10 mouse cellular contexts compared by ENCODE assay signal in genomic region chr1:180274725-180275308, GRCm38 (mm10). TPM values are rescaled to one million over a fixed set of nuclear protein-coding genes. Genes with fewer than 3 reads are reported as not detected.
A peak's percentile ranks its signal among the peaks of the same experiment; 100 is the strongest.
DNase-seq lines count a peak whose midpoint lies in the region; ATAC-seq and TF ChIP-seq lines count a peak whose summit lies in the region.
"Had no signal": no experiment of that assay in that cellular context is flagged by ENCODE, and none has a peak within 500 bp of the region (broad histone marks: within the 10 kb centered on the region; RNA-seq: fewer than 3 reads in every experiment).

No protein-coding gene starts in this region.

- TF ChIP-seq CTCF in Patski (IDR thresholded peaks at IDR 0.05) = no peak
- TF ChIP-seq CTCF in intestine, postnatal 0 days (IDR thresholded peaks at IDR 0.05; ENCODE audit: low read depth) = no peak

- 63% methylated on average over 10 of the region's 10 CpGs for WGBS in heart, embryonic 11.5 days (ENCODE audit: insufficient replicate concordance)
- 57% methylated on average over 10 of the region's 10 CpGs for WGBS in intestine, postnatal 0 days

- H3K36me3 ChIP-seq in heart, embryonic 11.5 days (ENCODE audit: control insufficient read depth, insufficient read depth, low read length) = no peaks in the 10 kb centered on the region
- H3K36me3 ChIP-seq in intestine, postnatal 0 days (ENCODE audit: control insufficient read depth, insufficient read depth) = no peaks in the 10 kb centered on the region
- H3K36me3 ChIP-seq: liver, embryonic 15.5 days had no signal

- peaks cover 7% of the 10 kb centered on the region for H3K4me1 ChIP-seq in heart, embryonic 11.5 days (ENCODE audit: control insufficient read depth, insufficient read depth, low read length)
- peaks cover 7% of the 10 kb centered on the region; the same call in 1 of the 2 replicates for H3K4me1 ChIP-seq in intestine, postnatal 0 days (replicated peaks; ENCODE audit: control insufficient read depth, insufficient read depth, low read length)

- CTCF ChIA-PET in Patski (lab: Charles Lee) = interaction anchor here (1.3 to 1.8 kb wide), 2 partner anchors 113 to 148 kb away, joined by 3 to 7 read pairs; no protein-coding TSS in a partner anchor

- no peaks in the 10 kb centered on the region for H3K27me3 ChIP-seq in heart, embryonic 11.5 days (ENCODE audit: control insufficient read depth, insufficient read depth, low read length)
- H3K27me3 ChIP-seq in Patski = no peaks in the 10 kb centered on the region
- no peaks in the 10 kb centered on the region for H3K27me3 ChIP-seq in intestine, postnatal 0 days (replicated peaks; ENCODE audit: control insufficient read depth, insufficient read depth, low read length)
- H3K27me3 ChIP-seq: liver, embryonic 15.5 days had no signal

- POLR2A ChIA-PET in Patski (lab: Charles Lee) = interaction anchor here (0.9 to 1.3 kb wide), 2 partner anchors 30 to 56 kb away, joined by 3 read pairs; no protein-coding TSS in a partner anchor

- H3K4me2 ChIP-seq in heart, embryonic 11.5 days = no peak overlapping the region
- H3K4me2 ChIP-seq in intestine, postnatal 0 days (replicated peaks; ENCODE audit: low read depth) = no peak overlapping the region
- H3K4me2 ChIP-seq: liver, embryonic 15.5 days had no signal

- no peak overlapping the region for H3K9ac ChIP-seq in heart, embryonic 11.5 days (ENCODE audit: low read depth, low read length)
- no peak overlapping the region for H3K9ac ChIP-seq in intestine, postnatal 0 days (ENCODE audit: low read depth, low read length)
- H3K9ac ChIP-seq: liver, embryonic 15.5 days had no signal

- no peak for ATAC-seq in heart, embryonic 11.5 days (replicated peaks; ENCODE audit: insufficient number of reproducible peaks, low FRiP score, low TSS enrichment)
- ATAC-seq in Patski = peak; percentile 65
- ATAC-seq in intestine, postnatal 0 days = peak; percentile 26; the same call in 1 of the 2 replicates
- ATAC-seq: forebrain, embryonic 14.5 days had no signal

- no peak overlapping the region for H3K4me3 ChIP-seq in heart, embryonic 11.5 days (ENCODE audit: low read depth, low read length)
- no peak overlapping the region for H3K4me3 ChIP-seq in intestine, postnatal 0 days (ENCODE audit: low read depth, low read length)
- H3K4me3 ChIP-seq: liver, embryonic 15.5 days had no signal

- DNase-seq in heart, adult 9 months (ENCODE audit: low spot score in 2 of 2) = peak; percentile 39 to 61
- peak; percentile 89 for DNase-seq in Patski (ENCODE audit: low read depth, low spot score)
- peak; percentile 82 for DNase-seq in cerebellum, adult 9-10 months
- DNase-seq in thymus, postnatal 4 days = no peak
- DNase-seq in Muller cell, postnatal 12 days (ENCODE audit: inconsistent ontology term) = no peak
- no peak for DNase-seq in frontal cortex, postnatal 25 days (ENCODE audit: low spot score in 2 of 2)

- peaks cover 5% of the 10 kb centered on the region; the same call in 1 of the 2 replicates for H3K9me3 ChIP-seq in heart, embryonic 11.5 days (replicated peaks; ENCODE audit: control insufficient read depth, low read length)
- no peaks in the 10 kb centered on the region for H3K9me3 ChIP-seq in intestine, postnatal 0 days (ENCODE audit: control insufficient read depth)
- H3K9me3 ChIP-seq: liver, embryonic 15.5 days had no signal

- in situ Hi-C loops in Patski (cut with MboI; ENCODE audit: low pct_unique_long_range_greater_than_20kb) = loop anchor here (5.0 kb wide), 1 partner anchor 272 kb away; no protein-coding TSS in a partner anchor

- H3K27ac ChIP-seq in heart, embryonic 11.5 days (ENCODE audit: low read depth, low read length) = no peak overlapping the region
- H3K27ac ChIP-seq in intestine, postnatal 0 days (ENCODE audit: low read depth, low read length) = no peak overlapping the region
- H3K27ac ChIP-seq: liver, embryonic 15.5 days had no signal

RNA-seq across cellular contexts. Expression of gene Psen2, which starts 11.6 kb away (rescaled TPM):
- 14.7 and 17.3 TPM in 2 replicates for polyA plus RNA-seq in heart, embryonic 11.5 days (2014; fragmentation: Nextera tagmentation; extraction: Ambion mirVana)
- 20.6 TPM for polyA plus RNA-seq in Patski (2021)
- 12.3 and 14.8 TPM in 2 replicates for polyA plus RNA-seq in intestine, postnatal 0 days (2015; fragmentation: Nextera tagmentation; extraction: Ambion mirVana)

RNA-seq across cellular contexts. Expression of gene Itpkb, which starts 55.5 kb away (rescaled TPM):
- 3.2 and 4.0 TPM in 2 replicates for polyA plus RNA-seq in heart, embryonic 11.5 days (2014; fragmentation: Nextera tagmentation; extraction: Ambion mirVana)
- 15.4 TPM for polyA plus RNA-seq in Patski (2021)
- 2.3 and 3.4 TPM in 2 replicates for polyA plus RNA-seq in intestine, postnatal 0 days (2015; fragmentation: Nextera tagmentation; extraction: Ambion mirVana)

Comparison
In these comparisons a context has a peak if more than half of its experiments do, and no peak if none do; other contexts are left out.
1. DNase-seq: peak in heart, adult 9 months (2 of 2), Patski (single experiment) and cerebellum, adult 9-10 months (single experiment); none in thymus, postnatal 4 days (single experiment), Muller cell, postnatal 12 days (single experiment) and frontal cortex, postnatal 25 days (0 of 2).